Mouse (Mus musculus) forebrain, embryonic 13.5 days (tissue): ENCODE measurements at regions not wholly inside any gene's neighbourhood (a gene's known extent, or its start where the extent isn't known, plus 50 kb on each side); places are given as distances from the start of the nearest gene placed in this dataset.

Experiments
- ATAC-seq: fragments of 200-750 bp; cut with Nextera tagmentation; 2 replicates; pipeline ENCODE4 v1.8.0; 2017
- H3K27ac ChIP-seq: fragments of 300-500 bp; sonication (generic); 2 replicates; pipeline ENCODE4 v1.5.1; 2015; ENCODE audit warnings: inconsistent platforms, mild to moderate bottlenecking, moderate library complexity
- H3K27me3 ChIP-seq: fragments of 300-500 bp; sonication (generic); 2 replicates; pipeline ENCODE4 v1.6.1; 2015; ENCODE audit warnings: mild to moderate bottlenecking, inconsistent platforms
- H3K36me3 ChIP-seq: fragments of 300-500 bp; sonication (generic); 2 replicates; pipeline ENCODE4 v1.6.1; 2015; ENCODE audit warnings: mild to moderate bottlenecking, inconsistent platforms; ENCODE audit not compliant: poor library complexity, severe bottlenecking
- H3K4me1 ChIP-seq: fragments of 300-500 bp; sonication (generic); 2 replicates; pipeline ENCODE4 v1.6.1; 2015; ENCODE audit warnings: inconsistent platforms
- H3K4me2 ChIP-seq: fragments of 300-500 bp; sonication (generic); 2 replicates; pipeline ENCODE4 v1.6.1; 2015; ENCODE audit warnings: inconsistent platforms, mild to moderate bottlenecking, moderate library complexity
- H3K4me3 ChIP-seq: fragments of 300-500 bp; sonication (generic); 2 replicates; pipeline ENCODE4 v1.5.1; 2015; ENCODE audit warnings: mild to moderate bottlenecking, inconsistent platforms
- H3K9ac ChIP-seq: fragments of 300-500 bp; sonication (generic); 2 replicates; pipeline ENCODE4 v1.6.1; 2015; ENCODE audit warnings: mild to moderate bottlenecking, inconsistent platforms
- H3K9me3 ChIP-seq: fragments of 300-500 bp; sonication (generic); replicated peaks from 2 replicates; pipeline ENCODE4 v1.6.1; 2016; ENCODE audit warnings: inconsistent platforms
- WGBS: fragments of 180-500 bp; shearing (Covaris S2); methylation state at CpG from one replicate; pipeline ENCODE4 v1.1.7; 2015; 5-methylcytosine and 5-hydroxymethylcytosine counted together

- no peak for ATAC-seq
- no peak overlapping the region for H3K27ac ChIP-seq
- H3K36me3 ChIP-seq, result no peaks in the 10 kb centered on the region
- no peaks in the 10 kb centered on the region for H3K9me3 ChIP-seq
- H3K27me3 ChIP-seq, result peaks cover 47% of the 10 kb centered on the region
- peak overlapping the region; percentile 36 for H3K4me2 ChIP-seq
- 14% methylated on average over 22 of the region's 22 CpGs for WGBS
- H3K9ac ChIP-seq, result no peak overlapping the region
- peaks cover 42% of the 10 kb centered on the region for H3K4me1 ChIP-seq
- no peak overlapping the region for H3K4me3 ChIP-seq
Measured at GRCm38 (mm10) chr8:12162921-12163705, 115.5 kb upstream of the A230072I06Rik start.

- H3K36me3 ChIP-seq, result no peaks in the 10 kb centered on the region
- H3K27ac ChIP-seq, result peak overlapping the region; percentile 84
- peak overlapping the region; percentile 54 for H3K9ac ChIP-seq
- peaks cover 54% of the 10 kb centered on the region for H3K27me3 ChIP-seq
- WGBS, result 6% methylated on average over 23 of the region's 23 CpGs
- peak overlapping the region; percentile 52 for H3K4me2 ChIP-seq
- H3K4me1 ChIP-seq, result peaks cover 55% of the 10 kb centered on the region
- peak overlapping the region; percentile 19 for H3K4me3 ChIP-seq
- no peaks in the 10 kb centered on the region for H3K9me3 ChIP-seq
- peak; percentile 71 for ATAC-seq
Measured at GRCm38 (mm10) chr8:12165487-12166152, 113.0 kb upstream of the A230072I06Rik start.

GRCm38 (mm10) chr8:12171788-12172187 is 106.8 kb upstream of the A230072I06Rik start:
- H3K4me1 ChIP-seq, result peaks cover 61% of the 10 kb centered on the region
- peaks cover 46% of the 10 kb centered on the region for H3K27me3 ChIP-seq

GRCm38 (mm10) chr8:12175496-12175895 is 103.1 kb upstream of the A230072I06Rik start:
- Histone ChIP-seq H3K4me3 (no peak overlapping the region), H3K4me2 (no peak overlapping the region; the same call in 1 of the 2 replicates), H3K9me3 (no peaks in the 10 kb centered on the region), H3K9ac (no peak overlapping the region), H3K27ac (no peak overlapping the region), H3K4me1 (peaks cover 49% of the 10 kb centered on the region), H3K36me3 (no peaks in the 10 kb centered on the region), H3K27me3 (peaks cover 42% of the 10 kb centered on the region)
- peak; percentile 26; the same call in 1 of the 2 replicates for ATAC-seq
- 57% methylated on average over 13 of the region's 13 CpGs for WGBS

More at GRCm38 (mm10) chr8:12171788-12172187, 106.8 kb upstream of the A230072I06Rik start:
- ATAC-seq, result no peak
- no peaks in the 10 kb centered on the region for H3K9me3 ChIP-seq
- H3K4me2 ChIP-seq, result no peak overlapping the region
- H3K4me3 ChIP-seq, result no peak overlapping the region
- H3K9ac ChIP-seq, result no peak overlapping the region
- WGBS, result 71% methylated on average over 12 of the region's 12 CpGs
- no peaks in the 10 kb centered on the region for H3K36me3 ChIP-seq
- H3K27ac ChIP-seq, result no peak overlapping the region

- peaks cover 54% of the 10 kb centered on the region for H3K27me3 ChIP-seq
- H3K4me3 ChIP-seq, result no peak overlapping the region
- H3K27ac ChIP-seq, result no peak overlapping the region
- 54% methylated on average over 4 of the region's 4 CpGs for WGBS
- H3K4me2 ChIP-seq, result no peak overlapping the region
- peaks cover 31% of the 10 kb centered on the region for H3K4me1 ChIP-seq
- no peak overlapping the region for H3K9ac ChIP-seq
- ATAC-seq, result no peak
- no peaks in the 10 kb centered on the region for H3K36me3 ChIP-seq
- H3K9me3 ChIP-seq, result no peaks in the 10 kb centered on the region
Measured at GRCm38 (mm10) chr8:12184666-12185065, 94.0 kb upstream of the A230072I06Rik start.

- WGBS, result 92% methylated on average over 3 of the region's 3 CpGs
- Histone ChIP-seq H3K4me1 (peaks cover 31% of the 10 kb centered on the region), H3K4me2 (no peak overlapping the region), H3K27me3 (peaks cover 36% of the 10 kb centered on the region), H3K36me3 (no peaks in the 10 kb centered on the region), H3K4me3 (no peak overlapping the region), H3K9me3 (0 out of 2 replicates have a peak, but pooled peaks cover 3% of the 10 kb centered on the region), H3K27ac (no peak overlapping the region), H3K9ac (no peak overlapping the region)
- ATAC-seq, result no peak
Measured at GRCm38 (mm10) chr8:12187366-12187765, 91.3 kb upstream of the A230072I06Rik start.

GRCm38 (mm10) chr8:12188451-12188850 is 90.2 kb upstream of the A230072I06Rik start:
- Histone ChIP-seq H3K9me3 (0 out of 2 replicates have a peak, but pooled peaks cover 3% of the 10 kb centered on the region), H3K4me2 (no peak overlapping the region), H3K27me3 (peaks cover 25% of the 10 kb centered on the region), H3K9ac (no peak overlapping the region), H3K36me3 (no peaks in the 10 kb centered on the region), H3K27ac (no peak overlapping the region), H3K4me3 (no peak overlapping the region), H3K4me1 (peaks cover 29% of the 10 kb centered on the region)
- ATAC-seq, result no peak
- WGBS, result 81% methylated on average over 5 of the region's 5 CpGs

- Histone ChIP-seq H3K4me2 (no peak overlapping the region), H3K9me3 (0 out of 2 replicates have a peak, but pooled peaks cover 3% of the 10 kb centered on the region), H3K4me1 (peaks cover 26% of the 10 kb centered on the region), H3K4me3 (no peak overlapping the region), H3K9ac (no peak overlapping the region), H3K27ac (no peak overlapping the region), H3K27me3 (peaks cover 24% of the 10 kb centered on the region), H3K36me3 (no peaks in the 10 kb centered on the region)
- ATAC-seq, result peak; percentile 58; the same call in 1 of the 2 replicates
- WGBS, result 47% methylated on average over 4 of the region's 4 CpGs
Measured at GRCm38 (mm10) chr8:12188960-12189359, 89.7 kb upstream of the A230072I06Rik start.

- Histone ChIP-seq H3K27me3 (peaks cover 21% of the 10 kb centered on the region; the same call in 1 of the 2 replicates), H3K4me3 (no peak overlapping the region), H3K9ac (no peak overlapping the region), H3K4me1 (peaks cover 16% of the 10 kb centered on the region), H3K9me3 (0 out of 2 replicates have a peak, but pooled peaks cover 3% of the 10 kb centered on the region), H3K4me2 (no peak overlapping the region), H3K36me3 (no peaks in the 10 kb centered on the region), H3K27ac (no peak overlapping the region)
- 33% methylated on average over 8 of the region's 8 CpGs for WGBS
- ATAC-seq, result no peak
Measured at GRCm38 (mm10) chr8:12192006-12192405, 86.6 kb upstream of the A230072I06Rik start.

GRCm38 (mm10) chr8:12205909-12206308 is 72.7 kb upstream of the A230072I06Rik start:
- no peak for ATAC-seq
- Histone ChIP-seq H3K4me1 (peaks cover 28% of the 10 kb centered on the region), H3K4me3 (no peak overlapping the region), H3K36me3 (no peaks in the 10 kb centered on the region), H3K4me2 (no peak overlapping the region), H3K27me3 (peaks cover 19% of the 10 kb centered on the region), H3K27ac (no peak overlapping the region), H3K9me3 (no peaks in the 10 kb centered on the region), H3K9ac (no peak overlapping the region)
- WGBS, result 88% methylated on average over 1 of the region's 1 CpGs

- no peak overlapping the region for H3K4me2 ChIP-seq
- no peak overlapping the region for H3K9ac ChIP-seq
- ATAC-seq, result peak; percentile 88
- no peaks in the 10 kb centered on the region for H3K9me3 ChIP-seq
- H3K27me3 ChIP-seq, result peaks cover 32% of the 10 kb centered on the region
- H3K4me3 ChIP-seq, result no peak overlapping the region
- no peaks in the 10 kb centered on the region for H3K36me3 ChIP-seq
- H3K4me1 ChIP-seq, result peaks cover 28% of the 10 kb centered on the region
- 51% methylated on average over 3 of the region's 3 CpGs for WGBS
- H3K27ac ChIP-seq, result peak overlapping the region; percentile 68
Measured at GRCm38 (mm10) chr8:12207412-12207811, 71.2 kb upstream of the A230072I06Rik start.

- Histone ChIP-seq H3K9me3 (no peaks in the 10 kb centered on the region), H3K4me1 (peaks cover 36% of the 10 kb centered on the region), H3K27ac (peak overlapping the region; percentile 75), H3K27me3 (peaks cover 65% of the 10 kb centered on the region), H3K4me2 (peak overlapping the region; percentile 54), H3K9ac (peak overlapping the region; percentile 59; the same call in 1 of the 2 replicates), H3K4me3 (peak overlapping the region; percentile 17; the same call in 1 of the 2 replicates), H3K36me3 (no peaks in the 10 kb centered on the region)
- peak; percentile 41 for ATAC-seq
- WGBS, result 35% methylated on average over 7 of the region's 7 CpGs
Measured at GRCm38 (mm10) chr8:12213774-12214173, 64.8 kb upstream of the A230072I06Rik start.
